Mouse (Mus musculus): ENCODE results near the gene Gcn1l1.
"Not testable (repeated sequence)": the region's sequence is repeated elsewhere in the genome, so short reads cannot be mapped to it uniquely, and the experiment has no call there.

Gene Gcn1l1

DNA sequence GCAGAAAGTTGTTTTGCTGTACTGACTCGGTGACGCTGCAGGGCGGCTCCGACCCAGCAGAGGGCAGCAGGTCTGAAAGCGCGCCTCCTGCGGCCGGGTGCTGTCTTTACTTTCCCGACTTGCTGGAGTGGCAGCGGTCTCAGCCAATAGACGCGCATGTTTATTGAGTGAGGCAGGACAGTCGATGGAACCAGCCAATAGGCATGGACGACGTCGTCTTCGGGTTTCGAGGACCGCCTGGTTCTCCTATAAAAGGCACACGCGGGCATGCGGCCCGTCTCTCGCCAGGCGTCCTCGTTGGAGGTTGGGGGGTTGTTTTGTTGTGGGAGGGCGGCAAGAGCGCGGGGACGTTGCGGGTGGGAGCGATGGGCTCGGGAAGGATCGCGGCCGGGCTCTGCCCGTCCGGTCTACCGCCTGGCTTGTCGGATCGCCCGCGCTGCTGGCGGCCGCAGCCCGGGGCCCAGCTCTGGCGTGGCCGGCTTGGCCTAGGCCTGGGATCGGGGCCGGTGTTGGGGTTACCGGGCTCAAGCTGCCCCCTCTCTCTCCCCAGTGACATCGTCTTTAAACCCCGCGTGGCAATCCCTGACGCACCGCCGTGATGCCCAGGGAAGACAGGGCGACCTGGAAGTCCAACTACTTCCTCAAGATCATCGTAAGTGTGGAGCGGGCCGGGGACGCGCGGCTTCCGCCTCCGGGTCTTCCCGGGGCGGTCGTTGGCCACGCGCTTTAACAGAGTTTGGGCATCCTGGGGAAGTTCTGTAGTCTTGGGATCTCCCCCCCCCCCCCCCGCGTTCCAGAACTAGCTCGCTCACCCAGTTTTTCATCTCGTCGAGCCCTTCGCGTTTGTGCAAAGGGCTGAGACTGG is 5.6 kb upstream of the Gcn1l1 start, which contains the start of gene Rplp0:
Gene Rplp0 (plus strand): TSS at position 231 of the 865 bp plus-strand sequence.
- DNase-seq (ENCODE audit: low read depth, low spot score): peak; percentile 91

DNA sequence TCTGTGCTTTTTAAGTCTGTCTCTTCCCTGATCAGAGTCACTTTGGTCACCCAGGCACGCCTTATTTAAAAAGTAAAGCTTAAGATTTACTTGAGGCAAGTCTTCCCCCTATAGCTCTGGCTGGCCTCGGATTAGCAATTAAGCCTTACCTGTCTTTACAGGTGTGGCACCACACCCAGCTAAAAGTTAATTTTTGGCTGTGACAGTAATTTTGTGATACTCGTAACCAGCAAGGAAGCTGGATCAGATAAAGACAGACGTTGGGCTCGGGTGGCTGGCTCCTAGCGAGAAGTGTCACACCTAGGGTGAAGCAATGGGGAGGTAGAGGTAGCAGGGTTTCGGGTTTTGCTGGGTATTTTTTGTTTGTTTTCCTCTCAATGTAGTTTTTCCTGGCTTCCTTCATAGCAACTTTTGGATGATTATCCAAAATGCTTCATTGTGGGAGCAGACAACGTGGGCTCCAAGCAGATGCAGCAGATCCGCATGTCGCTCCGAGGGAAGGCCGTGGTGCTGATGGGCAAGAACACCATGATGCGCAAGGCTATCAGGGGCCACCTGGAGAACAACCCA is 4.6 kb upstream of the Gcn1l1 start:
- no peak for DNase-seq (ENCODE audit: low read depth, low spot score)

DNA sequence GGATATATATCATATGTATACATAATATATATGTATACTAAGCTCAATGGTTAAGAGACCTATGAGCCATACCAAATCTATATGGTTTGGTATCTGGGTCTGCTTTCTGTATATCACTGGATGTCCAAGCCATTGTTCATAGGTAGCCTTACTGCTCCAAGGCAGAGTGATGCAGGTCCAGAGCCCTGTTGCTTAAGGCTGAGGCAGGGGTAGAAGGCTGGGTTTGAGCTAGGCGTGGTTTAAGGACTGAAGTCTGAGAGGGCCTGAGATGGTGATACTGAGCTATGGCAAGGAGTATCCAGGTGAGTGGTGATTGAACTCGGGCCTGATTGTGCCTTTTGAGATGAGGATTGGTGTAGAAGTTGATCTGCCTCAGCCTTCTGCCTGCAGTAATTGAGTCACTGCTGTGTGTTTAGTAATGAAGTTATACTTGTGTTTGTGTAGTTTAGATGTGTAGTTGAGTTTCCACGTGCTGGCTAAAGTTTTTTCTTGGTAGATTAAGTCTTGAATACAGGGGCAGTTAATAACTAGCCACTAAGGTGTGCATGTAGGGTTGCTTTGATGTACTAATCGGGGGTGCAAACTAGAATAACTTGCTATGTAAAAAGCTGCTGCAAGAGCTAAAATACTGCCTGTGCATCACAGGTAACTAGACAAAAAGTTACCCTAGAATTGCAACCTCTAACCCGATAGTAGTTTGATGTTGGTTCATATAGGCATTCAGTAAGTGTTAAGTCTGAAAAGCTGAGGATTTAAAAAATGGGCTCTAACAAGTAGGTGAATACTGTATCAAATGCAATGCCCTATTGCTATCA is 1.1 kb upstream of the Gcn1l1 start:
- DNase-seq (ENCODE audit: low read depth, low spot score): no peak

DNA sequence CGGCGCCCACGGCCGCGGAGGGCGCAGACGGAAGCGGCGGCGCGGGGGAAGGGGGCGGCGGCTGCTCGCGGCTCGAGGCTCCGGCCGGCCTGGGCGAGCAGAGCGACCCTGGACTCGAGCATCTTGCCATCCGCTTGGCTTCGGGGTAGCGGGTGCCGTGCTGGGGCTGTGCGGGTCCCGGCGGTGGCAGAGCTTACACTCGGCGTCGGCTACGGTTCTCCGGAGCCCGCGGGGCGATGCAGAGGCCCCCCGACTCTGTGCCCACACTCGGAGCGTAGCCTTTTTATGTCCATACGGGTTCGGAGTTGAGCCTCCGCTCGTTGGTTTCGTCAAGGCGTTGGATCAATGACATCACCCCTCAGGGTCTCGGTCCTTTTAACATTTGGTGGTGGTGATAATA is 349 bp downstream of the Gcn1l1 start:
- no peak for DNase-seq (ENCODE audit: low read depth, low spot score)

DNA sequence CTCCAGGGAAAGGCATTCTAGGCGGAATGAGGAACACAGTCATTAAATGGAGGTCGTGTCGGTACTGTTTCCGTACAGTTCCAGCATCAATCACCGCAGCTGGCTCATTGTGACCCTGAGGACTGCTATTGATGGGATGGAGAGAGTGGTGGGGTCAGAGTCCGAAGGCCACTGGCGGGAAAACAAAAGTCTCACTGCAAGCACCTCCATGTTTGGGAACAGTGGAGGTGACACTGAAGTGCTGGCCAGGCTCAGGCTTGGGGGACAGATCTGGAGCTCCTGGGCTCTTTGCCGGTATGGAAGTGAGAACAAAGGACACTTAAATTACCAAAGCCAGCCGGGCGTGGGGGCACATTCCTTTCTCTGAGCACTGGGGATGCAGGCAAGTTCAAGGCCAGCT is 3.6 kb downstream of the Gcn1l1 start:
- DNase-seq (ENCODE audit: low read depth, low spot score): no peak

DNA sequence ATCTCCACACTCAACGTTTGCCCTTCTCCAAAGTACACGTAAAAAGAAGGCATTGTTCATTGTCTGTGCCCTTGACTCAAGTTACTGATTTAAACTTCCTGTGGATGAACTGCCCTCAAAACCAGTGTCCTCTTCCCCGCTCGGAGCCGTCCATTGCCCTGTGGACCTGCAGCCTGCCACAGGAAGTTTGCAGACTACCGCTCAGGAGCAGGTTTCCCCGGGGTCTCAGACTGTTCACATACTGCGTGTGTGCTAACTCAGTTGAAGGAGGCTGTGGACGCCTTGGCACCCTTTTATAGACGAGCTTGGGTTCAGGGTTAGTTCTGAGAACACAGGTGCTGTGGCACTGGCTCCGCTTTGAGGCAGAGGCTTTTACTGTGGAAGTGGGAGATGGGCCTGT is 4.3 kb downstream of the Gcn1l1 start:
- no peak for DNase-seq (ENCODE audit: low read depth, low spot score)

DNA sequence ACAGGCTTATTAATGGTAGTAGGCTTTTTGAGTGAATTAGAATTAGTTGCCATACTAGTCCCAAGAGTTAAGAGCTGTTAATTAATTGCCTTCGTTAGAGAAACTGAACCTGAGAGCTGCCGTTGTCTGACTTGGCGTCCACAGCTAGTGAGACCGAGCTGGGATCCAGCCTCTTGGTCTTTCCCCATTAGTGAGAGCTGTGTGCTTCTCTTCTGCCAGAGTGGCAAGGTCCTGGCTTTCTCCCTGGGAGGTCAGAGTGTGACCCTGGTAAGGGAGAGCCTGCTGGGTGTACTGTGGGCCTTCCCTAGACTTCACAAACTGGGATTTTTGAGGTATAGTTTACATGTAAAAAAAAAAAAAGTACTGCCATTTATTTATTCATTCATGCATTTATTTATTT is 4.7 kb downstream of the Gcn1l1 start:
- DNase-seq (ENCODE audit: low read depth, low spot score): no peak

DNA sequence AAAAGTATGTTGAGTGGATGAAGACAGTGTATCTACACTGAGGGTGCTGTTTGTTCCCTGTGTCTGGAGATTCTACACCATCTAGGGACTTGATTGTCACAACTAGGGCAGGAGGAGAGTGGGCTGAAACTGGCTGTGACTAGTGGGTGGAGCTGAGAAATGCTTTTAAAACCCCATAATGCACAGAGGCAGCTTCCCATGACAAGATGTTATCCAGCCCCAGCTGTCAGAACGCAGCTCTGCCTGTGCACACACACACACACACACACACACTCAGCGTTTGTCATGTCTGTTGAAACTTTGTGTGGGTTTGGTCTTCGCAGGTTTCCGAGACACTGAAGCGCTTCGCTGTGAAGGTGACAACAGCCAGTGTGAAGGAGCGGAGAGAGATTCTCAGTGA is 6.0 kb downstream of the Gcn1l1 start:
- DNase-seq (ENCODE audit: low read depth, low spot score): no peak

DNA sequence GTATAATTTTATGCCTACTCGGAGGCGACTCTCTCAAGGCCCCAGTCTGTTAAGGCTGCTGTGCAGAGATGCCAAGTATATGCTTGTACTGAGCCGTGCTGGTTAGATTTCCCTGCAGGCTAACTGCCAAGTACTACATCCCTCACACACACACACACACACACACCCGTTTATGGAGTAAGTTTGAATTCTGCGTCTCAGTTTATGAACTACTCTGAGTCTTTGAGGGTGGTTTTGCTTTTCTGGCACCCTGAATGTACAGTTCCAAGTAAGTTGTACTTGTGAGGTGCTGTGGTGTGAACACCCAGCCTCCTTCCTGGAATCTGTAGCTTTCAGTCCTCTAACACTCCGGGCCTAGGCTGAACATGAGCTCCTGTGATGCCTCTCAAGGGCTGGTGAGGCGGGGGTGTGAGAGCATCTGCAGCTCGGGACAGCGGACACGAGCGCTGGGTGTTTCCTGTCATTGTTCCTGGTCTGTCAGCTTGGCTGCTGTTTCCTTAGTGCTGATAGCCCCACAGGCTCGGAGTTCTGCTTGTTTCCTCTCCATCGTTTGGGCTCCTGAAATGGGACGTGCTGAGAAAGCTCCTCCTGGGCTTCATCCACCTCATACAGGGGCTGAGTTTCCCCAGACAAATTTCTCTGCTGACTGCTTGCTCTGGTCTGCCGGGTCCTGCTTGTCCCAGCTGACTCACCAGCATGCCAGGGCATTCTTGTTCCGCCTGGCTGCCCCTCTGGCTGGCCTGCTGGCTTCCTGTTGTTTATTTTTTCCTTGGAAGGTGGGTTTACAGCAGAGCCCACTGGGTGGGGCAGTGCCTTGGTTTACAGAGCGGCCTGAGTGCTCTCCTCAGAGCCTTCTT is 7.9 kb downstream of the Gcn1l1 start:
- no peak for DNase-seq (ENCODE audit: low read depth, low spot score)

DNA sequence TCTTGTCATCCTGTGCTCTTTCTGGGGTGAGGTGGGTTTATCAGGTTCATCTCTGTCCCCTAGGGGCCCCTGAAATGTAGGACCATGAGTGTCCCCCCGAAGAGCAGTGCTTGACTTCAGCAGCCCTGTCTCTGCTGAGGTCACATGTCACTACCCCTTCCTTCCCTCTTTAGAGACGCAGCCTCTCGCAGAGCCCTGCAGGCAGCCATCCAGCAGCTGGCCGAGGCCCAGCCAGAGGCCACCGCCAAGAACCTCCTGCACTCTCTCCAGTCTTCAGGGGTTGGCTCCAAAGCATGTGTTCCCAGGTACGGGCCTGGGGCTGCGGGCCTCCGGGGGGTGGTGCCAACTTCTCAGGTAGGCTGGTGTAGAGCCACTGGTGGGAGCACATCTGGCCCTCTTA is 9.9 kb downstream of the Gcn1l1 start:
- no peak for DNase-seq (ENCODE audit: low read depth, low spot score)

DNA sequence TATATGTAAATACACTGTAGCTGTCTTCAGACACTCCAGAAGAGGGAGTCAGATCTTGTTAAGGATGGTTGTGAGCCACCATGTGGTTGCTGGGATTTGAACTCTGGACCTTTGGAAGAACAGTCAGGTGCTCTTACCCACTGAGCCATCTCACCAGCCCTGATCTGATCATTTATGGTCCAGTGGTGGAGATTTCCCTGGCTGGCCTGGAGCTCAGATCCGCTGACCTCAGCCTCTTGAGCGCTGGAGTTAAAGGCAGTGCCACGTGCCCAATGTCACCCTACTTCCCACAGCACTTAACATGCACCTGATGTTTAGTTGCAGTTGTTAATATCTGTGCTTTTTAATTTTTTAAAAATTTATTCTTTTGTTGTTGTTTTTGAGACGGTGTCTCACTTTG is 12.6 kb downstream of the Gcn1l1 start:
- not testable (repeated sequence) for DNase-seq (ENCODE audit: low read depth, low spot score)

DNA sequence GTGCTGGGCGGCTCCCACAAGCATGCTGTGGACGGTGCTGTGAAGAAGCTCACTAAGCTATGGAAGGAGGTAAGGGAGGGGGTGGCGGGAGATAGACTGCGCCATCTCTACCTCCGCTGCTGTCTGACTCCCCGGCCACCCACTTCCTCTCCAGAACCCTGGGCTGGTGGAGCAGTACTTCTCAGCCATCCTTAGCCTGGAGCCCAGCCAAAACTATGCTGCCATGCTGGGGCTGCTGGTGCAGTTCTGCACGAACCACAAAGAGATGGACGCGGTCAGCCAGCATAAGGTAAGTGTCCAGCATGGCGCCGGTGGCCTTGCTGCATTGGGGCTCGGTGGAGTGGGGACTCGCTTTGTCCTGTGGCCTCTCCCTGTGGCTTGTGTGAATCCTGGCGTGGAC is 13.9 kb downstream of the Gcn1l1 start:
- no peak for DNase-seq (ENCODE audit: low read depth, low spot score)

DNA sequence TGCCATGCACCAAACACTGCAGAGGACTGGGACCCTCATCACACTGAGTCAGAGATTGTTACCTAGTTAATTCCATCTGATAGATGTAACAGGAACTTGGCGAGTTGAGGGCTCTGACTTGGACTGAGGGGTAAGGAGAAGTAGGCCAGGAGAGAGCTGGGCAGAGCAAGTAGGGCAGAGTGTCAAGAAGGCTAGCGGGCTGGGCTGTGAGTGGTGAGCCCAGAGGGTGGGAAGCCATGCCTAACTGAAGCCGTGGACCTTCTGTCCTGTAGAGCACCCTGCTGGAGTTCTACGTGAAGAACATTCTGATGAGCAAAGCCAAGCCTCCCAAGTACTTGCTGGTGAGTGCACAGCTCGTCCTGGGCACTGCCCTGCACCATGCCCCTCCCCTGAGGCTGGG is 14.3 kb downstream of the Gcn1l1 start:
- DNase-seq (ENCODE audit: low read depth, low spot score): no peak

DNA sequence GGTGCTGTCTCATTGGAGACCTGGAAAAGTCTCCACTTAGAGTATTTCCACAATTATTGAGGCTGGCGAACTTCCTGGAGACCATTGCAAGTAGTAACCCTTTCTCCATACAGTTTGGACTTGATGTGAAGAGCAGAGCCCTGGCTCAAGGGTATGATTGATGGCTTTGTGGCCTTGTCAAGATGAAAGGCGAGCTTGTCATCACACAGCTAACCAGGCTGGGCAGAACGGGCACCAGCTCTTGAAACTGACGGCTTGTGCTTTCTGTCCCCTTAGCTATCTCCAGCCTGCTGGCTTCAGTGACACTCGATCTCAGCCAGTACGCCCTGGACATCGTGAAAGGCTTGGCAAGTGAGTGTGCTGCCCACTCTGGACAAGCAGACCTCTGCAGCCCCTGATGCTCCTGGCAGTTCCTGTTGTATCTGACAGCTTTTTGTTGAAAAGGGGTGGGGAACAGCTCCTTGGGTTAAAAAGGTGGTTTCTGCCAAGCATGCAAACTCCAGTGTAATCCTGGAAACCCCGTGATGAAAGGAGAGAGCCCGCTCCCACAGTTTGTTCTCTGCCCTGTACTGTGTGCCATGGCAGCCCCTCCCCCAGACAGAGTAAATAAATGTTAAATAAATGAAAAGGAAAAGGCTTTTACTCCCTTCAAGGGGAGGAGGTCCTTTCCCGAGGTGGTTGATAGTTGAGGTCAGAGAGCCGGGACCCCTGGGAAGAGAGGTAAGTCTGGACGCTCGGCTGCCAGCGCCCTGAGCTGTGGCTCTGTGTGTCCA is 15.4 kb downstream of the Gcn1l1 start:
- no peak for DNase-seq (ENCODE audit: low read depth, low spot score)

DNA sequence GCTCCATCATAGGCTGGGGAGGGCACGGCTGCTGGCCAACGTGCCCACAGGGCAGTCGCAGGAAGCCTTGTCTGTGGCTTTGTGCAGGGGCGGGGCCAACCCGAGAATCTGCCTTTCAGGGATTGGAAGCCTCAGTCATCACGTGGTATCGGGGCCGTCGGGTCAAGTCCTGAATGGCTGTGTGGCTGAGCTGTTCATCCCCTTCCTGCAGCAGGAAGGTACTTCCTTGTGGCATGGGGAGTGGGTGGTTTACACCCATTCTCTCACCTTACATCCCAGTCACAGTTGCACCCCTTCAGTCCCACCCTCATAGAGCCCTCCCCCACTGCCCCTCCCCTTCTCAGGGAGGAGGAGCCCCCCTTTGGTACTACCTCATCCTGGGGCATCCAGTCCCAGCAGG is 16.6 kb downstream of the Gcn1l1 start:
- DNase-seq (ENCODE audit: low read depth, low spot score): peak; percentile 74

DNA sequence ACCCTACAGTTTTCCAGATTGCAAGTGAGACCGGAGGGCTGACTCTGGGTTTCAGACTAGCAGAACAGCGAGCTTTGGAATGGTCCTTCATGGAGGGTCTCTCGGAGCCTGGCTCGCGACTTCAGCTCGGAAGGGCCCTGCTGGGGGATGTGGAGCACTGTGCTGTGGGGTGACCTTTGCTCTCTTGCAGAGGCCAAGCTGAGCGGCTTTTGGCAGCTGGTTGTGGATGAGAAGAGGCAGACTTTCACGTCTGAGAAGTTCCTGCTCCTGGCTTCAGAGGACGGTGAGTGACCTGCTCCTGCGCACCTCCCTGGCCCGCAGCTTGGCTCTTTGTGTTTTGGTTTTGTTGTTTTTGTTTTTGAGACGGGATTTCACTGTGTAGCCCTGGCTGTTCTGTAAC is 20.6 kb downstream of the Gcn1l1 start:
- DNase-seq (ENCODE audit: low read depth, low spot score): no peak

DNA sequence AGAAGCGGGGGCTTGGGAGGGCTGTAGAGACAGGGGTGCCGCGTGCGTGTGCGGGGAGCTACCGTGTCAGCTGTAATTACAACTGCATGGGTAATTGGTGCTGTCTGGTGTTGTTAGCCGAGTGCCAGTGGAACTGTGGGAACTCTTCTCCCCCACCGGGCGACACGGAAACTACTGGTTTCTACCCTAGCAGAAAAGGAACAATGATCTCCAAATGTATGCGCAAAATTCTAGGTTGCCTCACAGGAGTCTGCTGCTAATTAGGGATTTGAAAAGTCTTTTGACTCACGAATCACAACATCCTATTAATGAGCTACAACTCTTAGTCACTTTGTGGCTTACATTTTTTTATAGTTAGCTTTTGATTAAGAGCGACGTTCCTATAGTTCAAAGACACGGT is 21.1 kb downstream of the Gcn1l1 start:
- DNase-seq (ENCODE audit: low read depth, low spot score): no peak

DNA sequence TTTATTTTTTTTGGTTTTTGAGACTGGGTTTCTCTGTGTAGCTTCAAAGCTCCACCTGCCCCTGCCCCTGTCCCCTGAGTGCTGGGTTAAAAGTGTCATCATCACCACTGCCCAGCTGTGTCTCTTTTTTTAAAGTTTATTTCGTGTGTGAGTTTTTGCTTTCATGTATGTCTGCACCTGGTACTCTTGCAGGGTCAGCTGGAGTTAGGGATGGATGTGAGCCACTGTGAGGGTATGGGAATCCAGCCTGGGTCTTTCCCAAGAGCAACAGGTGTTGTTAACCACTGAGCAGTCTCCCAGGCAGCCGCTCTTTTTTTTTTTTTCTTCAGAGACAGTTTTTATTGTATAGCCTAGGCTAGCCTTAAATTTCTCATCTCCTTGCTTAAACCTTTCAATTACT is 21.7 kb downstream of the Gcn1l1 start:
- DNase-seq (ENCODE audit: low read depth, low spot score): no peak

DNA sequence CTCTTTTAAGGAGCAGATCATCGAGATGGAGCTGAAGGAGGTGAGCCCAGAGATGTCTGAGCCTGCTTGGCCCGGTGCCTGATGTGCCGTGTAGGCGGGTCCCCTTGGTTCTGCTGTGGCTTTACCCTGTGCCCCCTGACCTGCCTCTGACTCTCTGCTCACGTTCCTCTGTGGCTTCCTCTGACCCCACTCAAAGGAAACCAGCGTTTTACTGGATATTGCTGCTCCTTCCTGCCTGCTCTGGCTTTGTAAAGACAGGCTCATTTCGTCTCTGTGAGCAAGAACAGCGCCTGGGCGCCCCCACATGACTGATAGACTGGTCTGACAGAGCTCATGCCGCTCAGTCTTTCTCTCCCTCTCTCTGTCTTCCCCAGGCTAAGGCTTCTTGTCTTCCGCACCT is 26.0 kb downstream of the Gcn1l1 start:
- DNase-seq (ENCODE audit: low read depth, low spot score): no peak

DNA sequence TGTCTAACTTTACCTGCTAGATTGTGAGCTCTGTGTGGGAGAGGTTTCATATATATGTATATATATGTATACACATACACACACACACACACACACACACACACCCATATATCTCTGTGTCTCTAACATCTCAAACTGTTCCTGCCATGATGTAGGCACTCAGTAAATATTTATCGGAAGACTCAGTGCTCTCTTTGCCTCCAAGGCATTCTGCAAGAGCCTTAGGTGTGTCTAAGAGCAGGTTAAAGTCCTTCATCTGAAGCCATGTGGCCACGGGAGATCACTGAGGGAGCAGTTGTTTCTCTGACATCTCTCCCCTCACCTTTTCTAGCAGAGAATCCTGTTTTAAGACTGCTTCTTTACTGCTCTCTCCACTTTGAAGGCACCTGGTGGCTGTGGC is 26.5 kb downstream of the Gcn1l1 start:
- DNase-seq (ENCODE audit: low read depth, low spot score): no peak

DNA sequence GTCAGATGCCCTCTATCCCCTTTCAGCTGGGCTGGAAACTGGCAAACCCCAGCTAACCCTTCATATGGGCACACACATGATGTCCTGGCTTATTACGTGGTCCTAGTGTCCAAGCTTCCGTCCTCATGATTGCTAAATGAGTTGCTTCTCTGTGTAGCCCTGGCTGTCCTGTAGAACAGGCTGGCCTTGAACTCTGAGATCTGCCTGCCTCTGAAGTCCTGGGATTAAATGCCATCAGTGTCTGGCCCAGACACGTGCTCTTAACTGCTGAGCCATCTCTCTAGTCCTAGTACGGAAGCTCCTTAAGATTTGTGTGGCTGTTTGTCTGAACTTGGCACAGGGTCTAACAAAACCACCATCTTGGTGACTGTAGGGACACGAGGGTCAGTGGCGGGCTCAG is 38.5 kb downstream of the Gcn1l1 start:
- DNase-seq (ENCODE audit: low read depth, low spot score): no peak

All from WW6 (cell line).